Mouse (Mus musculus) limb, embryonic 11.5 days (tissue): ENCODE results near the gene Jak1. TPM values are rescaled to one million over a fixed set of nuclear protein-coding genes. Genes with fewer than 3 reads are reported as not detected.

Source experiments
- ATAC-seq: fragments of 200-750 bp; cut with Nextera tagmentation; 2 replicates; pipeline ENCODE4 v1.8.0; 2017; ENCODE audit warnings: low read depth; ENCODE audit not compliant: insufficient number of reproducible peaks, low FRiP score, low TSS enrichment
- DNase-seq: peaks from one replicate; pipeline ENCODE4 v3.0.0-alpha.2; 2015; ENCODE audit warnings: low spot score
- H3K27ac ChIP-seq: fragments of 300-500 bp; sonication (generic); replicated peaks from 2 replicates; pipeline ENCODE4 v1.5.1; 2014; ENCODE audit warnings: low read depth, mild to moderate bottlenecking, low read length
- H3K27me3 ChIP-seq: fragments of 300-500 bp; sonication (generic); 2 replicates; pipeline ENCODE4 v1.6.1; 2014; ENCODE audit warnings: mild to moderate bottlenecking, low read length, mixed read lengths; ENCODE audit not compliant: control insufficient read depth, insufficient read depth
- H3K36me3 ChIP-seq: fragments of 300-500 bp; sonication (generic); 2 replicates; pipeline ENCODE4 v1.6.1; 2014; ENCODE audit warnings: mild to moderate bottlenecking, low read length, moderate library complexity, mixed read lengths; ENCODE audit not compliant: control insufficient read depth, insufficient read depth
- H3K4me1 ChIP-seq: fragments of 300-500 bp; sonication (generic); 2 replicates; pipeline ENCODE4 v1.6.1; 2014; ENCODE audit warnings: low read length, mixed read lengths; ENCODE audit not compliant: control insufficient read depth, insufficient read depth
- H3K4me2 ChIP-seq: fragments of 300-500 bp; sonication (generic); 2 replicates; pipeline ENCODE4 v1.6.1; 2014; ENCODE audit warnings: low read depth, mild to moderate bottlenecking, moderate library complexity; ENCODE audit not compliant: severe bottlenecking
- H3K4me3 ChIP-seq: fragments of 300-500 bp; sonication (generic); 2 replicates; pipeline ENCODE4 v1.5.1; 2014; ENCODE audit warnings: low read depth, low read length
- H3K9ac ChIP-seq: fragments of 300-500 bp; sonication (generic); 2 replicates; pipeline ENCODE4 v1.6.1; 2014; ENCODE audit warnings: mild to moderate bottlenecking, low read length
- H3K9me3 ChIP-seq: fragments of 300-500 bp; sonication (generic); 2 replicates; pipeline ENCODE4 v1.6.1; 2016; ENCODE audit warnings: low read length; ENCODE audit not compliant: control insufficient read depth
- WGBS: fragments of 180-500 bp; shearing (Covaris S2); extraction: QIAGEN DNeasy Blood & Tissue Kit; methylation state at CpG from one replicate; pipeline ENCODE4 v1.1.7; 2014; 5-methylcytosine and 5-hydroxymethylcytosine counted together
- polyA plus RNA-seq: library from polyadenylated mRNA; unstranded; fragments of >200 nt; fragmentation: Nextera tagmentation; extraction: Ambion mirVana; gene quantifications from 2 replicates; pipeline ENCODE4 v1.2.1, GENCODE M21; 2014

Jak1 gene
- polyA plus RNA-seq, 1 experiment from 2014 or later = 61.3 TPM

- Histone ChIP-seq H3K4me2 (no peak overlapping the region), H3K27me3 (no peaks in the 10 kb centered on the region), H3K9ac (no peak overlapping the region), H3K27ac (no peak overlapping the region), H3K36me3 (no peaks in the 10 kb centered on the region), H3K4me1 (no peaks in the 10 kb centered on the region), H3K4me3 (no peak overlapping the region), H3K9me3 (no peaks in the 10 kb centered on the region)
- ATAC-seq (no peak), DNase-seq (no peak)
- WGBS = 94% methylated on average over 2 of the region's 2 CpGs
Observed at GRCm38 (mm10) chr4:101219839-101220238, 45.2 kb downstream of the Jak1 start.

GRCm38 (mm10) chr4:101217026-101217540 lies 48.0 kb downstream of the Jak1 start:
- no peak overlapping the region for H3K9ac ChIP-seq
- no peak overlapping the region for H3K4me2 ChIP-seq
- no peak overlapping the region for H3K4me3 ChIP-seq
- H3K27ac ChIP-seq = no peak overlapping the region
- ATAC-seq (no peak), DNase-seq (no peak)
- H3K36me3 ChIP-seq = no peaks in the 10 kb centered on the region
- H3K27me3 ChIP-seq = no peaks in the 10 kb centered on the region
- WGBS = 94% methylated on average over 2 of the region's 2 CpGs
- no peaks in the 10 kb centered on the region for H3K9me3 ChIP-seq
- no peaks in the 10 kb centered on the region for H3K4me1 ChIP-seq

GRCm38 (mm10) chr4:101216286-101216685 lies 48.8 kb downstream of the Jak1 start:
- H3K36me3 ChIP-seq = no peaks in the 10 kb centered on the region
- DNase-seq = no peak
- no peak overlapping the region for H3K9ac ChIP-seq
- H3K4me2 ChIP-seq = no peak overlapping the region
- H3K27me3 ChIP-seq = no peaks in the 10 kb centered on the region
- no peak overlapping the region for H3K27ac ChIP-seq
- no peak overlapping the region for H3K4me3 ChIP-seq
- no peak for ATAC-seq
- H3K9me3 ChIP-seq = no peaks in the 10 kb centered on the region
- WGBS = 90% methylated on average over 4 of the region's 4 CpGs
- no peaks in the 10 kb centered on the region for H3K4me1 ChIP-seq

GRCm38 (mm10) chr4:101213477-101213876 lies 51.6 kb downstream of the Jak1 start:
- Histone ChIP-seq H3K4me1 (no peaks in the 10 kb centered on the region), H3K9me3 (no peaks in the 10 kb centered on the region), H3K9ac (no peak overlapping the region), H3K27ac (no peak overlapping the region), H3K4me2 (no peak overlapping the region), H3K36me3 (no peaks in the 10 kb centered on the region), H3K27me3 (no peaks in the 10 kb centered on the region), H3K4me3 (no peak overlapping the region)
- no peak for DNase-seq
- 83% methylated on average over 2 of the region's 2 CpGs for WGBS
- no peak for ATAC-seq

- Histone ChIP-seq H3K4me2 (no peak overlapping the region), H3K4me1 (no peaks in the 10 kb centered on the region), H3K9me3 (no peaks in the 10 kb centered on the region), H3K4me3 (no peak overlapping the region), H3K27me3 (no peaks in the 10 kb centered on the region), H3K36me3 (no peaks in the 10 kb centered on the region), H3K27ac (no peak overlapping the region), H3K9ac (no peak overlapping the region)
- ATAC-seq = no peak
- WGBS = 84% methylated on average over 2 of the region's 2 CpGs
- DNase-seq = no peak
Observed at GRCm38 (mm10) chr4:101207492-101207891, 57.6 kb downstream of the Jak1 start.

GRCm38 (mm10) chr4:101203518-101203917 lies 61.6 kb downstream of the Jak1 start:
- no peak overlapping the region for H3K4me2 ChIP-seq
- DNase-seq (no peak), ATAC-seq (no peak)
- H3K4me1 ChIP-seq = no peaks in the 10 kb centered on the region
- no peak overlapping the region for H3K4me3 ChIP-seq
- H3K27ac ChIP-seq = no peak overlapping the region
- H3K36me3 ChIP-seq = no peaks in the 10 kb centered on the region
- 82% methylated on average over 1 of the region's 1 CpGs for WGBS
- no peaks in the 10 kb centered on the region for H3K9me3 ChIP-seq
- H3K27me3 ChIP-seq = no peaks in the 10 kb centered on the region
- no peak overlapping the region for H3K9ac ChIP-seq

- H3K36me3 ChIP-seq = no peaks in the 10 kb centered on the region
- H3K27me3 ChIP-seq = no peaks in the 10 kb centered on the region
- no peaks in the 10 kb centered on the region for H3K9me3 ChIP-seq
- no peak overlapping the region for H3K4me2 ChIP-seq
- WGBS = 92% methylated on average over 10 of the region's 10 CpGs
- no peak for ATAC-seq
- no peak overlapping the region for H3K4me3 ChIP-seq
- no peak for DNase-seq
- H3K27ac ChIP-seq = no peak overlapping the region
- H3K4me1 ChIP-seq = no peaks in the 10 kb centered on the region
- no peak overlapping the region for H3K9ac ChIP-seq
Observed at GRCm38 (mm10) chr4:101202626-101203025, 62.5 kb downstream of the Jak1 start.

- Histone ChIP-seq H3K9me3 (no peaks in the 10 kb centered on the region), H3K27ac (no peak overlapping the region), H3K36me3 (no peaks in the 10 kb centered on the region), H3K9ac (no peak overlapping the region), H3K27me3 (no peaks in the 10 kb centered on the region), H3K4me2 (no peak overlapping the region), H3K4me3 (no peak overlapping the region), H3K4me1 (no peaks in the 10 kb centered on the region)
- DNase-seq = no peak
- WGBS = 92% methylated on average over 8 of the region's 8 CpGs
- ATAC-seq = no peak
Observed at GRCm38 (mm10) chr4:101199433-101200081, 65.5 kb downstream of the Jak1 start.

GRCm38 (mm10) chr4:101198333-101198732 lies 66.7 kb downstream of the Jak1 start:
- Histone ChIP-seq H3K4me3 (no peak overlapping the region), H3K27ac (no peak overlapping the region), H3K4me2 (no peak overlapping the region), H3K9me3 (no peaks in the 10 kb centered on the region), H3K36me3 (no peaks in the 10 kb centered on the region), H3K9ac (no peak overlapping the region), H3K27me3 (no peaks in the 10 kb centered on the region), H3K4me1 (no peaks in the 10 kb centered on the region)
- ATAC-seq (no peak), DNase-seq (no peak)
- 64% methylated on average over 2 of the region's 2 CpGs for WGBS
